Mouse (Mus musculus) embryonic fibroblast, embryonic 13.5 days (primary cell): ENCODE data around the gene Olfr63. TPM values are rescaled to one million over a fixed set of nuclear protein-coding genes. Genes with fewer than 3 reads are reported as not detected.
"Not testable (repeated sequence)": the region's sequence is repeated elsewhere in the genome, so short reads cannot be mapped to it uniquely, and the experiment has no call there.

Experiments
- H3K27ac ChIP-seq: 2 replicates; pipeline ENCODE4 v1.5.1; 2012; ENCODE audit warnings: low read length, control low read depth, inconsistent platforms; ENCODE audit not compliant: insufficient read depth
- H3K4me1 ChIP-seq: 2 replicates; pipeline ENCODE4 v1.6.1; 2011; ENCODE audit warnings: low read length; ENCODE audit not compliant: control insufficient read depth, insufficient read depth
- H3K4me3 ChIP-seq: 2 replicates; pipeline ENCODE4 v1.5.1; 2011; ENCODE audit warnings: mild to moderate bottlenecking, control low read depth, low read length; ENCODE audit not compliant: insufficient read depth
- CTCF ChIP-seq: IDR thresholded peaks from 2 replicates; pipeline ENCODE4 v1.5.1; 2011; ENCODE audit warnings: mild to moderate bottlenecking, control low read depth, low read length, moderate library complexity, borderline replicate concordance; ENCODE audit not compliant: insufficient read depth
- POLR2A ChIP-seq: IDR thresholded peaks from 2 replicates; pipeline ENCODE4 v1.6.1; 2011; ENCODE audit warnings: low read depth, mild to moderate bottlenecking, control low read depth, low read length, moderate library complexity
- polyA plus RNA-seq: library from polyadenylated mRNA; stranded (reverse); fragments of >200 nt; gene quantifications from 2 replicates; pipeline ENCODE4 v1.2.4, GENCODE M21; 2011; ENCODE audit warnings: low read depth; ENCODE audit not compliant: missing spikeins, insufficient read length

Gene Olfr63
- polyA plus RNA-seq: not detected in 2 replicates

DNA sequence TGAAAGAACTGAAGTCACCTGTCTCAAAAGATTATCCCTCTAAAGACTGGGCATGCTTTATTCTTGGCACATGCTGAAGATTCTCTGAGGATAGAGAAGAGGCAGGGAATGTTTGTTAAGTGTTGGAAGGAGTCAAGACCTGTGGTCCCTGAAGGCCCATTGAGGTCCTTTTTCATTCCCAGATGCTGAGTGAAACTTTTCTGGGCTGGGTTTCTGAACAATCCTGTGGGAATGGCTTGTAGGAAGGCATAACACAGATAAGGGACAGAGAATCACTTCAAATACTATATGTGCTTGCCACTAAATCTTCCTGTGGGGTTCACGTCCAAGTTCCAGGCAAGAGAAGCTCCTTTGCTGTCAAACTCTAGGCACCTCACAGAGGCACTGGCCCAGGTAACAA, at the start of gene Olfr63:
TSS of gene Olfr63 (plus strand) at position 301 of the 400 bp plus-strand sequence.
- Histone ChIP-seq H3K27ac (no peak within 1 kb of the TSS), H3K4me1 (no peaks in the 10 kb centered on the region), H3K4me3 (no peak within 1 kb of the TSS)
- no peak for TF ChIP-seq POLR2A
- no peak for TF ChIP-seq CTCF

DNA sequence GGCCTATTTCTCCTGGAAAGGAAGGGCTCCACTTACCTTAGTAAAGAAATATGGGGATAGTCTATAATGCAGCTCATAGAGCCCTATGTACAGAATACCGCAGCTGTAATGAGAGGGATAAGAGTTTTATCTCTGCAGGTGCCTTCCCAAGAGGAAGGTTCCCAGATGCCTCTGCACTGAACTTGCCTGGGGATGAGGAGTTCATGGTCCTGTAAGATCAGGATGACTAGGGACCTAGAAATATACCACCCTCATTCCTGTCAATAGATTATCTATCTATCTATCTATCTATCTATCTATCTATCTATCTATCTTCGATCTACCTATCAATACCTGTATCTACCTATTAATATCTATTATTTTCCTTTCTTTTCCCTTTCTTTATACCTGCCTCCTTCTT, 42.9 kb upstream of the Olfr63 start, which contains the start of gene Olfr1564:
TSS of gene Olfr1564 (minus strand) at position 101 of the 400 bp plus-strand sequence.
- no peak within 1 kb of the TSS for H3K4me3 ChIP-seq
- H3K4me1 ChIP-seq: no peaks in the 10 kb centered on the region
- H3K27ac ChIP-seq: no peak within 1 kb of the TSS
- TF ChIP-seq POLR2A (no peak), CTCF (no peak)

DNA sequence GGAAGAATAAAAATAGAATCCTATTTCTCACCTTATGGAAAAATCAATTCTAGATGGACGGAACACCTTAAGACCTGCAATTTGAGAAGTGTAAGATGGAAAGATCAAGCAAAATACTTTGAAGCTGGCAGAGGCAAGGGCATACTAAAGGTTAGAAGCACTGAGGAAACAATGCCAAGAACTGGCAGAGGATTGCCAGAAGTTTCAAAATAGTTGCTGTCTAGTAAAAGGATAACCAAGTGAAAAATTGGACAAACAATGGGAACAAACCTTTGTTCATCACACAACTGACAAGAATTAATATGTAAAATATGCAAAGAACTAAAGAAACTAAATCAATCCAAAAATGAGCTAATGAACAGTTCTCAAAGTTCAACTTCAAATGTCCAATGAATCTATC, 27.8 kb upstream of the Olfr63 start:
- H3K27ac ChIP-seq, H3K4me3 ChIP-seq, H3K4me1 ChIP-seq: not testable (repeated sequence)

DNA sequence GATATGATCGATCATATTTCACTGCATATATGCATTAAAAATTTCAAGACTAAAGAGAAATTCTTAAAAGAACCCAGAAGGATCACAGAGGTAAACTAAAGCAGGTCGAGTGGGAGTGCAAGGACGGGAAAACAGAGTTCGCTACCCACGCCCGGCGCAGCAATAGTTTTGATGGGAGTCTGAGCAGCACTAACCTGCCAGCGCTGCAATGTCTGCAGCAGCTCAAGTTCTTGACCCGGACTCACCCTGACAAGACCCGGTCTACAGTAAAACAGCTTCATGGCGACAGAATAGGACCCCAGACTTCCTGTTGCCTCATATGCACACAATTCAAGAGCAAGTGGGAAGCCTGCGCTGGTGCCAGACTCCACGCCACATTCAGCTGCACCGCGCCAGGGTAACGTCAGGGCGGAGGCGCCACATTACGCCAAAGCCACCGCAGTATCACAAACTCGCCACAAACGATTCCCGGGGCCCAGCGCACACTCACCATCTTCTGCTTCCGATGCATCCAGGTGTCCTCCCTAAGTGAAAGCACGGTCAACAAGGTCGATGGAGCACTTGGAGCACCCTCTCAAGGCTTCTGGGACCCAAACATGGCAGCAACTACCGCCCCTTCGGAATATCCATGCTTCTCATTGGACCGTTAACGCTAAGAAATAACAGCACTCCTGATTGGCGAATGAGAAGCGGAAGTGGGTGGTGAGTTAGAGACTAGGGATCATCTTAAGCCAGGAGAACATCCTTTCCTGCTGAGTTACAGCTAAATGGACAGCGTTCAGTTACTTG, 9.8 kb upstream of the Olfr63 start, which contains the start of gene Zfp955a:
TSS of gene Zfp955a (minus strand) at position 616 of the 789 bp plus-strand sequence.
- H3K4me1 ChIP-seq, H3K27ac ChIP-seq, H3K4me3 ChIP-seq: not testable (repeated sequence)

DNA sequence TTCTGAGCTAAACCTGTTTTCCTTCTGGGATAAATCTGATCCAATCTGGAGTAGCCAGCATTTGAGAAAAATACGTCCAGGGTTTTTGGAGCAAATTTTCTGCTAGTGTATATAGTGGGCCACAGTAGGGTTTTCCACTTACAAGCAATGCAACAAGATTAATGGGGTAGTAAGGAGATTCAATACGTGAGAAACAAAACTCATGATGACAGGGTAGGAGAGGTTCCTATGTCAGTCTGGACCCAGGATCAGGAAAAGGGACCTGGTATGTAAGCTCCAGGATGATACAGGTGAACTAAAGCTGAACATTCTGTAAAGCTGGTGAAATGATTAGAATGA, 9.2 kb upstream of the Olfr63 start:
- H3K4me3 ChIP-seq, H3K4me1 ChIP-seq, H3K27ac ChIP-seq: not testable (repeated sequence)

DNA sequence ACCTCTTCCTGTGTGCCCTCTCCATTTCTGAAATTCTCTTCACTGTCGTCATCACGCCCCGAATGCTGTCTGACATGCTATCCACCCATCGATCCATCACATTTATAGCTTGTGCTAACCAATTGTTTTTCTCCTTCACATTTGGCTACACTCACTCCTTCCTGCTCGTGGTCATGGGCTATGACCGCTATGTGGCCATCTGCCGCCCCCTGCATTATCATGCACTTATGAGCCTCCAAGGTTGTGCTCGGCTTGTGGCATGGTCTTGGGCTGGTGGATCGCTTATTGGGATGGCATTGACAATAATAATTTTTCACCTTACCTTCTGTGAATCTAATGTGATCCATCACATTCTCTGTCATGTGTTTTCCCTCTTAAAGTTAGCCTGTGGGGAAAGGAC, 4.4 kb downstream of the Olfr63 start:
- no peak for TF ChIP-seq POLR2A
- TF ChIP-seq CTCF: no peak
- H3K4me3 ChIP-seq: no peak overlapping the region
- no peak overlapping the region for H3K27ac ChIP-seq
- H3K4me1 ChIP-seq: no peaks in the 10 kb centered on the region

DNA sequence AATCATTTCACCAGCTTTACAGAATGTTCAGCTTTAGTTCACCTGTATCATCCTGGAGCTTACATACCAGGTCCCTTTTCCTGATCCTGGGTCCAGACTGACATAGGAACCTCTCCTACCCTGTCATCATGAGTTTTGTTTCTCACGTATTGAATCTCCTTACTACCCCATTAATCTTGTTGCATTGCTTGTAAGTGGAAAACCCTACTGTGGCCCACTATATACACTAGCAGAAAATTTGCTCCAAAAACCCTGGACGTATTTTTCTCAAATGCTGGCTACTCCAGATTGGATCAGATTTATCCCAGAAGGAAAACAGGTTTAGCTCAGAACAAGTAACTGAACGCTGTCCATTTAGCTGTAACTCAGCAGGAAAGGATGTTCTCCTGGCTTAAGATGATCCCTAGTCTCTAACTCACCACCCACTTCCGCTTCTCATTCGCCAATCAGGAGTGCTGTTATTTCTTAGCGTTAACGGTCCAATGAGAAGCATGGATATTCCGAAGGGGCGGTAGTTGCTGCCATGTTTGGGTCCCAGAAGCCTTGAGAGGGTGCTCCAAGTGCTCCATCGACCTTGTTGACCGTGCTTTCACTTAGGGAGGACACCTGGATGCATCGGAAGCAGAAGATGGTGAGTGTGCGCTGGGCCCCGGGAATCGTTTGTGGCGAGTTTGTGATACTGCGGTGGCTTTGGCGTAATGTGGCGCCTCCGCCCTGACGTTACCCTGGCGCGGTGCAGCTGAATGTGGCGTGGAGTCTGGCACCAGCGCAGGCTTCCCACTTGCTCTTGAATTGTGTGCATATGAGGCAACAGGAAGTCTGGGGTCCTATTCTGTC, 24.8 kb downstream of the Olfr63 start, which contains the start of gene Zfp955b:
TSS of gene Zfp955b (plus strand) at position 506 of the 837 bp plus-strand sequence.
- H3K4me3 ChIP-seq, H3K27ac ChIP-seq, H3K4me1 ChIP-seq: not testable (repeated sequence)

DNA sequence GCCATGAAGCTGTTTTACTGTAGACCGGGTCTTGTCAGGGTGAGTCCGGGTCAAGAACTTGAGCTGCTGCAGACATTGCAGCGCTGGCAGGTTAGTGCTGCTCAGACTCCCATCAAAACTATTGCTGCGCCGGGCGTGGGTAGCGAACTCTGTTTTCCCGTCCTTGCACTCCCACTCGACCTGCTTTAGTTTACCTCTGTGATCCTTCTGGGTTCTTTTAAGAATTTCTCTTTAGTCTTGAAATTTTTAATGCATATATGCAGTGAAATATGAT, 25.3 kb downstream of the Olfr63 start:
- not testable (repeated sequence) for H3K27ac ChIP-seq, H3K4me1 ChIP-seq, H3K4me3 ChIP-seq

Other genes starting within 250 kb of the Olfr63 start
- 4.2 and 8.1 TPM in 2 replicates for gene Zfp763, start 231.3 kb upstream of the Olfr63 start, polyA plus RNA-seq
- gene 4921501E09Rik, start 196.6 kb upstream of the Olfr63 start, polyA plus RNA-seq: not detected in 2 replicates
- 5.6 and 5.7 TPM in 2 replicates for gene Zfp563, start 175.4 kb upstream of the Olfr63 start, polyA plus RNA-seq
- not detected in 2 replicates for gene Morc2b, start 125.0 kb upstream of the Olfr63 start, polyA plus RNA-seq
- gene Olfr55, start 96.2 kb upstream of the Olfr63 start, polyA plus RNA-seq: not detected in 2 replicates
- not detected in 2 replicates for gene Olfr239, start 73.4 kb upstream of the Olfr63 start, polyA plus RNA-seq
- gene Olfr1564, start 43.0 kb upstream of the Olfr63 start, polyA plus RNA-seq: 0.20 and 0.35 TPM in 2 replicates
- gene Zfp955a, start 9.5 kb upstream of the Olfr63 start, polyA plus RNA-seq: 12.6 and 13.3 TPM in 2 replicates
- 10.7 and 10.8 TPM in 2 replicates for gene Zfp955b, start 24.9 kb downstream of the Olfr63 start, polyA plus RNA-seq
- 14.4 and 16.3 TPM in 2 replicates for gene Zfp81, start 94.2 kb downstream of the Olfr63 start, polyA plus RNA-seq
- 11.2 and 11.7 TPM in 2 replicates for gene Zfp101, start 130.0 kb downstream of the Olfr63 start, polyA plus RNA-seq
- not detected in 2 replicates for gene Actl9, start 168.2 kb downstream of the Olfr63 start, polyA plus RNA-seq